Mouse (Mus musculus): ENCODE measurements around the gene Rpgr.

DNA sequence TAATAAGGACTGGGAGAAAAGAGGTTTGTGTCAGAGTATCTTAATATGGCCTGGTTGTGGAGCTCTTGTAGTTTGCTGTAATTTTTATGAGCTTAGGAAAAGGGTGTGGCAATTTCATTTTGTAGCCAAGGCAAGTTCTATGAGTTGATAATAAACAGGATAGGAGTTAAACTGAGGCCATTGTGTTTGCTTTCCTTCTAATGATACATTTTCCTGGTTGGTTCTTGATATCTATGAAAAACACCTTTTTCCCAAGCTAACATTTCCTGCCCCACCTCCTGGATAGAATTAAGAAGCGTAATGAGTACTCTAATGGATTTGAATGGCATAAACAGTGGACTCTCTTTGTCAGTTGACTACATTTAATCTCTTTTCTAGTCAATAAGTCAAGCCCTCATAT, 41.1 kb upstream of the Rpgr start:
- TF ChIP-seq TAL1 (IDR thresholded peaks at IDR 0.05; ENCODE audit: low read length) (no peak), GATA1 (IDR thresholded peaks at IDR 0.05; ENCODE audit: low read length) (no peak)

Measured in erythroblast, embryonic 14.5 days (primary cell).